7 mouse cellular contexts compared by ENCODE assay signal in genomic region chr6:143219347-143219746, GRCm38 (mm10). TPM values are rescaled to one million over a fixed set of nuclear protein-coding genes. Genes with fewer than 3 reads are reported as not detected.
DNase-seq lines count a peak whose midpoint lies in the region; ATAC-seq and TF ChIP-seq lines count a peak whose summit lies in the region.

No protein-coding gene starts in this region.

- TF ChIP-seq EP300 in lung, postnatal 0 days (IDR thresholded peaks at IDR 0.05) = no peak

- WGBS in large intestine, adult 2 months = 6% methylated on average over 5 of the region's 5 CpGs
- WGBS in lung, postnatal 0 days = 4% methylated on average over 5 of the region's 5 CpGs

- peak; percentile 90 for TF ChIP-seq CTCF in lung, postnatal 0 days (IDR thresholded peaks at IDR 0.05)

- H3K27ac ChIP-seq in lung, postnatal 0 days (ENCODE audit: low read length) = no peak overlapping the region

- peak overlapping the region; percentile 15; the same call in 1 of the 2 replicates for H3K4me2 ChIP-seq in lung, postnatal 0 days (replicated peaks; ENCODE audit: low read depth, low read length)

- H3K36me3 ChIP-seq in lung, postnatal 0 days (ENCODE audit: insufficient read depth, low read length) = no peaks in the 10 kb centered on the region

- no peaks in the 10 kb centered on the region for H3K27me3 ChIP-seq in lung, postnatal 0 days (replicated peaks; ENCODE audit: insufficient read depth, low read length)

- no peak overlapping the region for H3K4me3 ChIP-seq in lung, postnatal 0 days (ENCODE audit: low read depth, low read length)

- H3K4me1 ChIP-seq in lung, postnatal 0 days (ENCODE audit: insufficient read depth, low read depth, low read length) = no peaks in the 10 kb centered on the region

- no peaks in the 10 kb centered on the region for H3K9me3 ChIP-seq in lung, postnatal 0 days (ENCODE audit: low read length)

- peak; percentile 38 for DNase-seq in Muller cell, postnatal 12 days (ENCODE audit: inconsistent ontology term)
- peak; percentile 24 to 75 for DNase-seq in cerebellum, postnatal 36 days
- DNase-seq in heart, adult 8-10 months (ENCODE audit: low spot score) = peak; percentile 60
- DNase-seq in large intestine, adult 2 months (ENCODE audit: low read depth, low spot score) = peak; percentile 57
- DNase-seq in lung, postnatal 0 days (ENCODE audit: low spot score) = peak; percentile 82
- peak; percentile 82 for DNase-seq in retina, postnatal 1 day

- peak; percentile 71 for ATAC-seq in CD4-positive, CD25-positive, alpha-beta regulatory T cell, adult 4 months
- ATAC-seq in lung, postnatal 0 days = peak; percentile 32

- no peak overlapping the region for H3K9ac ChIP-seq in lung, postnatal 0 days (replicated peaks; ENCODE audit: low read depth)

RNA-seq across cellular contexts. Expression of gene Etnk1, which starts 52.3 kb away (rescaled TPM):
- 10 to 100 TPM; 24.4 to 38.9 TPM for polyA plus RNA-seq in CD4-positive, CD25-positive, alpha-beta regulatory T cell, adult 4 months (2017; shearing (Covaris generic))
- total RNA-seq in heart, adult 8-10 months (2022) = 10 to 100 TPM; 26.4 to 29.2 (median 27.7) TPM
- 18.5 and 24.0 TPM in 2 replicates for polyA plus RNA-seq in large intestine, adult 2 months (2012; rRNA removed)
- polyA plus RNA-seq in lung, postnatal 0 days (2015; fragmentation: Nextera tagmentation; extraction: Ambion mirVana) = 11.1 and 12.6 TPM in 2 replicates
